Mouse (Mus musculus) adrenal gland, postnatal 36 days (tissue): ENCODE measurements around the gene Slc16a9. TPM values are rescaled to one million over a fixed set of nuclear protein-coding genes. Genes with fewer than 3 reads are reported as not detected.
A peak's percentile ranks its signal among the peaks of the same experiment; 100 is the strongest.

Source experiments
- DNase-seq, 2 experiments: peaks; one replicate each; pipeline ENCODE4 v3.0.0; 2021; ENCODE audit warnings: mixed read lengths in 1 of 2
- total RNA-seq, 2 experiments: library from RNA; stranded (reverse); gene quantifications; 2 replicates each; pipeline ENCODE4 v1.2.3; 2021

The Slc16a9 gene
- total RNA-seq, 2 experiments from 2014 or later: 5.5 to 12.9 TPM

GRCm38 (mm10) chr10:70250354-70250753 is 5.5 kb downstream of the Slc16a9 start:
- no peak for DNase-seq

GRCm38 (mm10) chr10:70250766-70251165 is 5.9 kb downstream of the Slc16a9 start:
- peak; percentile 27 to 41 for DNase-seq

- DNase-seq: no peak
Observed at GRCm38 (mm10) chr10:70254666-70255065, 9.8 kb downstream of the Slc16a9 start.

GRCm38 (mm10) chr10:70255601-70256210 is 10.8 kb downstream of the Slc16a9 start:
- no peak for DNase-seq

GRCm38 (mm10) chr10:70257029-70257428 is 12.1 kb downstream of the Slc16a9 start:
- DNase-seq: no peak

- DNase-seq: no peak
Observed at GRCm38 (mm10) chr10:70260904-70261303, 16.0 kb downstream of the Slc16a9 start.

- no peak for DNase-seq
Observed at GRCm38 (mm10) chr10:70262051-70262450, 17.2 kb downstream of the Slc16a9 start.

- DNase-seq: peak in 1 of 2 experiments; percentile 13
Observed at GRCm38 (mm10) chr10:70263681-70264189, 18.8 kb downstream of the Slc16a9 start.

- peak in 1 of 2 experiments; percentile 14 for DNase-seq
Observed at GRCm38 (mm10) chr10:70264337-70265036, 19.6 kb downstream of the Slc16a9 start.

- DNase-seq: peak in 1 of 2 experiments; percentile 12
Observed at GRCm38 (mm10) chr10:70266501-70266900, 21.6 kb downstream of the Slc16a9 start.

GRCm38 (mm10) chr10:70268581-70269446 is 23.9 kb downstream of the Slc16a9 start:
- peak in 1 of 2 experiments; percentile 55 for DNase-seq

GRCm38 (mm10) chr10:70269447-70269787 is 24.5 kb downstream of the Slc16a9 start:
- DNase-seq: no peak

GRCm38 (mm10) chr10:70276678-70277077 is 31.8 kb downstream of the Slc16a9 start:
- no peak for DNase-seq

- DNase-seq: no peak
Observed at GRCm38 (mm10) chr10:70279349-70279748, 34.4 kb downstream of the Slc16a9 start.

GRCm38 (mm10) chr10:70287825-70288235 is 42.9 kb downstream of the Slc16a9 start:
- DNase-seq: peak; percentile 66 to 70

- DNase-seq: no peak
Observed at GRCm38 (mm10) chr10:70288406-70289327, 43.8 kb downstream of the Slc16a9 start.

- peak in 1 of 2 experiments; percentile 4 for DNase-seq
Observed at GRCm38 (mm10) chr10:70292014-70292413, 47.1 kb downstream of the Slc16a9 start.

- no peak for DNase-seq
Observed at GRCm38 (mm10) chr10:70294094-70294493, 49.2 kb downstream of the Slc16a9 start.

GRCm38 (mm10) chr10:70296531-70297366 is 51.8 kb downstream of the Slc16a9 start:
- peak; percentile 69 to 73 for DNase-seq

GRCm38 (mm10) chr10:70299118-70299517 is 54.2 kb downstream of the Slc16a9 start:
- no peak for DNase-seq
